Mouse (Mus musculus) kidney, postnatal 0 days (tissue): ENCODE measurements around the gene Dapk2. TPM values are rescaled to one million over a fixed set of nuclear protein-coding genes. Genes with fewer than 3 reads are reported as not detected.
A peak's percentile ranks its signal among the peaks of the same experiment; 100 is the strongest.

Experiments used
- ATAC-seq: fragments of 200-750 bp; cut with Nextera tagmentation; replicated peaks from 2 replicates; pipeline ENCODE4 v1.8.0; 2017; ENCODE audit warnings: low read depth, moderate number of reproducible peaks, moderate TSS enrichment, moderate library complexity; ENCODE audit not compliant: low FRiP score
- DNase-seq: peaks from one replicate; pipeline ENCODE4 v3.0.0-alpha.2; 2016; ENCODE audit warnings: low spot score
- H3K27ac ChIP-seq: fragments of 300-500 bp; sonication (generic); 2 replicates; pipeline ENCODE4 v1.5.1; 2014; ENCODE audit warnings: mild to moderate bottlenecking
- H3K27me3 ChIP-seq: fragments of 300-500 bp; sonication (generic); 2 replicates; pipeline ENCODE4 v1.6.1; 2014; ENCODE audit warnings: low read length, mixed read lengths; ENCODE audit not compliant: insufficient read depth
- H3K36me3 ChIP-seq: fragments of 300-500 bp; sonication (generic); 2 replicates; pipeline ENCODE4 v1.6.1; 2014; ENCODE audit warnings: low read length, mixed read lengths; ENCODE audit not compliant: insufficient read depth
- H3K4me1 ChIP-seq: fragments of 300-500 bp; sonication (generic); replicated peaks from 2 replicates; pipeline ENCODE4 v1.6.1; 2014; ENCODE audit warnings: antibody characterized with exemption, low read length, mixed read lengths; ENCODE audit not compliant: insufficient read depth
- H3K4me2 ChIP-seq: fragments of 300-500 bp; sonication (generic); 2 replicates; pipeline ENCODE4 v1.6.1; 2014; ENCODE audit warnings: mild to moderate bottlenecking, low read length, moderate library complexity, mixed read lengths
- H3K4me3 ChIP-seq: fragments of 300-500 bp; sonication (generic); replicated peaks from 2 replicates; pipeline ENCODE4 v1.5.1; 2014; ENCODE audit warnings: low read depth, low read length
- H3K9ac ChIP-seq: fragments of 300-500 bp; sonication (generic); 2 replicates; pipeline ENCODE4 v1.6.1; 2014; ENCODE audit warnings: low read depth, low read length
- H3K9me3 ChIP-seq: fragments of 300-500 bp; sonication (generic); replicated peaks from 2 replicates; pipeline ENCODE4 v1.6.1; 2016; ENCODE audit warnings: low read length, inconsistent platforms, mixed read lengths
- CTCF ChIP-seq: IDR thresholded peaks from 2 replicates; pipeline ENCODE4 v1.5.1; 2016; ENCODE audit warnings: antibody characterized with exemption, low read depth, mild to moderate bottlenecking, moderate library complexity
- WGBS: fragments of 180-500 bp; shearing (Covaris S2); extraction: QIAGEN DNeasy Blood & Tissue Kit; methylation state at CpG from one replicate; pipeline ENCODE4 v1.1.7; 2014; 5-methylcytosine and 5-hydroxymethylcytosine counted together
- polyA plus RNA-seq: library from polyadenylated mRNA; unstranded; fragments of >200 nt; fragmentation: Nextera tagmentation; extraction: Ambion mirVana; gene quantifications from 2 replicates; pipeline ENCODE4 v1.2.1, GENCODE M21; 2015

Dapk2 gene
- polyA plus RNA-seq, 1 experiment from 2014 or later = 8.6 TPM

DNA sequence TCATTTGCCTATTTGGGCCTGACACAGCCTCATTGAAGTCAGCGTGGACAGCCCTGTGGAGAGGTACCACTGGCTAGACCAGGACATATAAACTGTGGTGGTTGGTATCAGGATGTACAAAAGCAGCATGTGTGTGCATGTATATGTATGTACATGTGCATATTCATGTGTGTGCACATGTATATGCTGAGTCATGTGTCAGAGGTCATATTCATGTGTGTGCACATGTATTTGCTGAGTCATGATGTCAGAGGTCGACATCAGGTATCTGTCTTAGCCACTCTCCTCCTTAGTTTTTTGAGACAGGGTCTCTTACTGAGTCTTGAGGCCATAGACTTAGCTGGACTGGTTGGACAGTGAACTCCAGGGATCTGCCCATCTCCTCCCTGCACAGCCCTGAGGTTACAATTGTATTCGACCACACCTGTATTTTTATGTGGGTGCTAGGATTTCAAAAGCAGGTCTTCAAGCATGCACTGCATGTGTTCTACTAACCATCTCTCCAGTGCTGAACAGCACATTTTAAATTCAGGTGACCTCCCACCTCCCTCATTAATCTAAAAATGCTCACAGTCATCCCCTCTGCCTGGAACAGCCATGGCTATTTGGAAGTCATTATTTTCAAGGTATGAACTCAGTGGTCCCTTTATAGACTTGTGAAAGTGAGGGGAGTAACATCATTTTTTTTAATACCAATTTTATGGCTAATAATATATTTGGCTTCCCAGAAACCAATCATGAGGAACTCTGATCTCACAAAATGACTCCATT lies 146.5 kb downstream of the Dapk2 start:
- Histone ChIP-seq H3K9ac (no peak overlapping the region), H3K9me3 (no peaks in the 10 kb centered on the region), H3K27me3 (no peaks in the 10 kb centered on the region), H3K4me2 (peak overlapping the region; percentile 46; the same call in 1 of the 2 replicates), H3K27ac (no peak overlapping the region), H3K4me3 (peak overlapping the region; percentile 13; the same call in 1 of the 2 replicates), H3K4me1 (no peaks in the 10 kb centered on the region), H3K36me3 (no peaks in the 10 kb centered on the region)
- DNase-seq = no peak
- ATAC-seq = no peak
- no peak for TF ChIP-seq CTCF
- 89% methylated on average over 3 of the region's 3 CpGs for WGBS

DNA sequence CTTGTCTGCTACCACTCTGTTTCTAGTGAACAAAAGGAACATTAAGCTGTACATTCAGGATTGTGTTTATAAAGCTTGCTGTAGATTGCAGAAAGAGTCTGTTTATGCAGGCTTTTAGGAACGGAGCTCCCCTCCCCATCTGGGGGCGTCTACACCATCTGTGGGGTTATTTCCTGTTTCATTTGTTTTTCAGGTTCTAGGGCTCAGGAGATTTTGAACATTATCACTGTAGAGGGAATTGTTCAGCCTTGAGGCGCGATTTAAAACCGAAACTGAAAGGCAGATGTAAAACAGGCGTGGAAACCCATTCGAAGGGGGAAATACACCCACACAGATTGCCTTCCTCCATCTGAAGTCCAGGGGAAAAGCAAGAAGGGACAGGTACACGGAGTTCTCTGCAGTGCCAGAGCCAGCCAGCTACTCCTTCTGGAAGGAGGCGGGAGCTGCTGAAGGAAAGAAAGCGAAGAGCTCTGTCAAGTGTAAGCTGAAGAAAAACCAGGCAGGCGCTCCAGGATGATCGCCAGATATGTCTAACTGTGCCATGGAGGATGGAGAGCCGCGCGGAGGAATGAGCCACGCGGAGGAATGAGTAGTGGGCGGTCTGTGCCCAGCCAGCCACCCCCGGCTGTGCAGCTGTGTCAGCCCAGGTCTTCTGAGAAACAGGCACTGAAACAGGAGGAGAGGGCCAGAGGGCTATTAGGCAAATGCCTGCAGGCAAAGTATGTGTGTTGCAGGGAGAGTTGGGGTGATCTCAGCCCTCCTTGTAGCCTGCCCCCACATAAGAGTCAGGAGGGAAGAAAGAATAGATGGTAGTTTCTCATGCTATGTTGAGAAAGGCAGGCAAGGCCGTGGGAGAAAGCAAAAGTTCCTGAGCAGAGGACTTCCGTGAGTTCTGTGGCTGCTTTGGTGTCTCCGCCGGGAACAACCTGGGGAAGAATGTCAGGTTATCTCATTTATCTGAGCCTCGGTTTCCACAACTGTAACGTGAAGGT lies 147.4 kb downstream of the Dapk2 start:
- no peaks in the 10 kb centered on the region for H3K27me3 ChIP-seq
- H3K4me2 ChIP-seq = peak overlapping the region; percentile 46
- no peak for TF ChIP-seq CTCF
- no peaks in the 10 kb centered on the region for H3K4me1 ChIP-seq
- H3K27ac ChIP-seq = no peak overlapping the region
- no peaks in the 10 kb centered on the region for H3K36me3 ChIP-seq
- peak overlapping the region; percentile 13 for H3K4me3 ChIP-seq
- no peak for DNase-seq
- ATAC-seq = no peak
- H3K9me3 ChIP-seq = no peaks in the 10 kb centered on the region
- WGBS = 43% methylated on average over 25 of the region's 25 CpGs
- no peak overlapping the region for H3K9ac ChIP-seq

DNA sequence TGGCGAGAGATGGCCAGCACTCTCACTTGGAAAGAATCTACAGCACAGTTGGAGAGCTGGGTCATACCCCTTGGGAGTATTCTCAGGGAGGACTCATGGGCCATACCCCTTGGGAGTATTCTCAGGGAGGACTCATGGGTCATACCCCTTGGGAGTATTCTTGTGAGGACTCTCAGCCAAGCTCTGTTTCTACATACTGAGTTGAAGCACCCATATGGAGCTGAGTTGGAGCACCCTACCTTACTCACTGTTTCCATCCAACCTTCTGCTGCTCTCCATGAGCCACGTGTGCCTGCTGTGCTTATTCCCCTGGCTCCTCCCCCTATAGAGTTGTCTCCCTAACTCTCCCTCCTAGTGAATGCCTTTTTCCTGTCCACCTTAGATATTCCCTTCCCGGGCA lies 148.4 kb downstream of the Dapk2 start:
- Histone ChIP-seq H3K4me2 (no peak overlapping the region), H3K4me1 (no peaks in the 10 kb centered on the region), H3K36me3 (no peaks in the 10 kb centered on the region), H3K4me3 (no peak overlapping the region), H3K27ac (no peak overlapping the region), H3K9ac (no peak overlapping the region), H3K27me3 (no peaks in the 10 kb centered on the region), H3K9me3 (no peaks in the 10 kb centered on the region)
- WGBS = 76% methylated on average over 3 of the region's 3 CpGs
- ATAC-seq (no peak), DNase-seq (no peak)
- TF ChIP-seq CTCF = no peak

DNA sequence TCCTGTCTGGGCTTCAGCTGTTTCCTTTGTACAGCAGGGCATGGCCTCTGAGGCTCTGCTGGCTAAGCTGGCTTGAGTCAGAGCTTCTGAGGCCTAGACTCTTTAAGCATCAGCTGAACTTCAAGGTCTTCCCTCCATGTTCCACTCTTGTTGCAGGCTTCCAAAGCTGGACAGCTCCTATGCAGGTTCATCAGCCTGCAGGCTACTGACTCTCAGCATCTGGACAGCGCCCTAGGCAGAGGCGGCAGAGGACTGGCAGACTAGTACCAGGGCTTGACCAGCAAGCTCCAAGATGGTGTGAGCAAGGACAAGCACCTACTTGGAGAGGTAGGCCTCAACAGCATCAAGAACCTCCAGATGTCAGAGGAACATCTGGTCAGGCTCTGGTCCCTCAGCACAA lies 149.3 kb downstream of the Dapk2 start:
- 0 out of 2 replicates have a peak, but pooled peaks have one; percentile 46 for ATAC-seq
- Histone ChIP-seq H3K27ac (no peak overlapping the region), H3K27me3 (no peaks in the 10 kb centered on the region), H3K9ac (no peak overlapping the region), H3K4me3 (no peak overlapping the region), H3K36me3 (no peaks in the 10 kb centered on the region), H3K4me2 (no peak overlapping the region), H3K4me1 (no peaks in the 10 kb centered on the region), H3K9me3 (no peaks in the 10 kb centered on the region)
- 20% methylated on average over 2 of the region's 2 CpGs for whole genome bisulfite sequencing
- peak; percentile 13; the same call in 1 of the 2 replicates for TF ChIP-seq CTCF
- DNase-seq = peak; percentile 94

DNA sequence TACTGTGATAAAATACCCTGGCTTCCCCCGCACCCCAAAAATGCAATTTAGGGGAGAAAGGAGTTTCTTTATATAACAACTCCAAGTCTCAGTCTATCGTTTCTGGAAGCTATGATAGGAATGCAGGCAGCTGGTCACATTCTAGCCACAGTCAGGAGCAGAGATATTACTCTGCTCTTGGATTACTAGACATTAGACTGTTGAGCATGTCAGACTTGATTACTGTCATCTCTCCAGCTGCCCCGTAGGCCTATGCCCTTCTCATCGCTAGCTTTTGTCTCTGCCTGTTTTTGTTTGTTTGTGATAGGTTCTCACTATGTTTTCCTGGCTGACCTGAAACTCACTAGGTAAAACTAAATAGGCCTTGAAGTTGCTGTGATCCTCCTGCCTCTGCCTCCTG lies 150.7 kb downstream of the Dapk2 start:
- no peaks in the 10 kb centered on the region for H3K9me3 ChIP-seq
- ATAC-seq (no peak), DNase-seq (no peak)
- WGBS = 83% methylated on average over 4 of the region's 4 CpGs
- no peak for TF ChIP-seq CTCF
- no peak overlapping the region for H3K4me2 ChIP-seq
- no peak overlapping the region for H3K4me3 ChIP-seq
- H3K27me3 ChIP-seq = no peaks in the 10 kb centered on the region
- H3K36me3 ChIP-seq = no peaks in the 10 kb centered on the region
- H3K27ac ChIP-seq = no peak overlapping the region
- H3K9ac ChIP-seq = no peak overlapping the region
- no peaks in the 10 kb centered on the region for H3K4me1 ChIP-seq

DNA sequence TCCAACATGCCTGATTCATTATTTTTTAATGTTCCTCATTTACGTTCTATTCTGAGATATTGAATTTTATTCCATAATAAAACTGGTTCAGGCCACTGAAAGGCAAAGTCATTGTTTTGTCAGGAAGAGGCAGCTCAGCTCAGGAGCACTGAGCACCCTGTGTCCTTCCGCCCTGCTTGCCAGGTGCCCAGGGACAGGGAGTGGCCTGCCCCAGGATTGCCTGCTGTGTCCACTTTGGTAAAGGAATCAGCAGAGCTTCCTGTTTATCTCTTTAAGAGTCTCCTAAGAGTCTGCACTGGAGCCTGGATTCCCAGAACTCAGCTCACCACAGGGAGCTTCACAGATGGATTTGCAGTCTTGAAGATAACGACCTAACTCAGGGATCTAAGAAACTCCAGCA lies 153.4 kb downstream of the Dapk2 start:
- DNase-seq (no peak), ATAC-seq (no peak)
- Histone ChIP-seq H3K27ac (no peak overlapping the region), H3K4me1 (no peaks in the 10 kb centered on the region), H3K4me3 (no peak overlapping the region), H3K27me3 (no peaks in the 10 kb centered on the region), H3K36me3 (no peaks in the 10 kb centered on the region), H3K9ac (no peak overlapping the region), H3K9me3 (no peaks in the 10 kb centered on the region), H3K4me2 (no peak overlapping the region)
- no peak for TF ChIP-seq CTCF
- 47% methylated on average over 3 of the region's 3 CpGs for WGBS
